ENCODE assay signal across 26 mouse cellular contexts in the genomic region with DNA sequence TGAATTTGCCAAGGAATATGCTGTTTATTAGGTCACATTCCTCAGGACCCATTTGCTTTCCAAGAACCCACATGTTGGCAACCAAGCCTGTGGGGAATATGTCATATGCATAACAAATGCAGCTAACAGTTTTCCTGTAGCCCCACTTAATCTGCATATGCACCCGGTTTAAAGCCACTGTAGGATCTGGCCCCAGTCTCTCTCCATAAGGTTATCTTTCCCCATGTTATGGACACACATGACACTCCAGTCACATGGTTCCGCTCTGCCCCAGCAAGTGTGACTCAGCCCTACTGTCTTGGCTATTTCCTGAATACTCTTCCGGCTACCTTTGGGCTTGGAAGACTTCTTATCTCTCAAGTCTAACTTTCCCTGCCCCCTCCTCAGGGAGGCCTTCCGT.
DNase-seq lines count a peak whose midpoint lies in the region; ATAC-seq and TF ChIP-seq lines count a peak whose summit lies in the region.
"Had no signal": no experiment of that assay in that cellular context is flagged by ENCODE, and none has a peak within 500 bp of the region (broad histone marks: within the 10 kb centered on the region; RNA-seq: fewer than 3 reads in every experiment).

No protein-coding gene starts in this region.

- no peak for TF ChIP-seq CTCF in stomach, postnatal 0 days (IDR thresholded peaks at IDR 0.05; ENCODE audit: low read depth)

- H3K4me1 ChIP-seq in forebrain, embryonic 13.5 days, result peaks cover 41% of the 10 kb centered on the region
- peaks cover 6% of the 10 kb centered on the region; the same call in 1 of the 2 replicates for H3K4me1 ChIP-seq in forebrain, embryonic 12.5 days
- H3K4me1 ChIP-seq in kidney, embryonic 14.5 days (ENCODE audit: control insufficient read depth, insufficient read depth, low read length), result 0 out of 2 replicates have a peak, but pooled peaks cover 6% of the 10 kb centered on the region
- peaks cover 27% of the 10 kb centered on the region; the same call in 1 of the 2 replicates for H3K4me1 ChIP-seq in neural tube, embryonic 15.5 days
- no peaks in the 10 kb centered on the region for H3K4me1 ChIP-seq in stomach, postnatal 0 days (replicated peaks; ENCODE audit: control insufficient read depth, insufficient read depth)
- H3K4me1 ChIP-seq: liver, embryonic 13.5 days had no signal

- peak overlapping the region; percentile 16; the same call in 1 of the 2 replicates for H3K27ac ChIP-seq in forebrain, embryonic 13.5 days
- no peak overlapping the region for H3K27ac ChIP-seq in forebrain, embryonic 12.5 days
- no peak overlapping the region for H3K27ac ChIP-seq in kidney, embryonic 14.5 days (ENCODE audit: low read depth, low read length)
- no peak overlapping the region for H3K27ac ChIP-seq in neural tube, embryonic 15.5 days (replicated peaks)
- no peak overlapping the region for H3K27ac ChIP-seq in stomach, postnatal 0 days (replicated peaks)
- H3K27ac ChIP-seq: layer of hippocampus, adult 2 months; liver, embryonic 13.5 days had no signal

- 93% methylated on average over 4 of the region's 4 CpGs for WGBS in forebrain, embryonic 13.5 days
- 83% methylated on average over 4 of the region's 4 CpGs for WGBS in forebrain, embryonic 12.5 days
- WGBS in kidney, embryonic 14.5 days, result 58% methylated on average over 4 of the region's 4 CpGs
- WGBS in neural tube, embryonic 15.5 days, result 82% methylated on average over 4 of the region's 4 CpGs
- 70% methylated on average over 4 of the region's 4 CpGs for WGBS in stomach, postnatal 0 days

- no peak for DNase-seq in kidney, postnatal 25 days
- no peak for DNase-seq in neural tube, embryonic 10.5 days (ENCODE audit: extremely low spot score, low spot score)
- DNase-seq in stomach, postnatal 0 days (ENCODE audit: low spot score), result no peak
- no peak for DNase-seq in retina, embryonic 14.5 days (ENCODE audit: low spot score)
- DNase-seq: adrenal gland, adult 2 months; cerebellum, adult 11-12 months; cerebellum, postnatal 25 days; embryo, embryonic 11 days; gastrocnemius, postnatal 25 days; heart, adult 18-20 months; heart, postnatal 36 days; kidney, postnatal 10 days; liver, embryonic 13.5 days; lung, embryonic 14.5 days; lung, postnatal 36 days; thymus, adult 2 months; thymus, postnatal 4 days had no signal

- H3K4me2 ChIP-seq in forebrain, embryonic 13.5 days, result no peak overlapping the region
- no peak overlapping the region for H3K4me2 ChIP-seq in forebrain, embryonic 12.5 days
- no peak overlapping the region for H3K4me2 ChIP-seq in kidney, embryonic 14.5 days (replicated peaks; ENCODE audit: low read depth, low read length)
- H3K4me2 ChIP-seq in neural tube, embryonic 15.5 days, result no peak overlapping the region
- H3K4me2 ChIP-seq in stomach, postnatal 0 days (replicated peaks; ENCODE audit: low read depth), result no peak overlapping the region
- H3K4me2 ChIP-seq: liver, embryonic 13.5 days; lung, embryonic 14.5 days had no signal

- H3K9ac ChIP-seq in forebrain, embryonic 13.5 days, result no peak overlapping the region
- no peak overlapping the region for H3K9ac ChIP-seq in forebrain, embryonic 12.5 days
- H3K9ac ChIP-seq in kidney, embryonic 14.5 days (ENCODE audit: low read depth, low read length), result no peak overlapping the region
- H3K9ac ChIP-seq in neural tube, embryonic 15.5 days (replicated peaks), result no peak overlapping the region
- H3K9ac ChIP-seq in stomach, postnatal 0 days (ENCODE audit: low read length), result no peak overlapping the region
- H3K9ac ChIP-seq: liver, embryonic 13.5 days; lung, embryonic 14.5 days had no signal

- TF ChIP-seq EP300 in stomach, postnatal 0 days (optimal IDR thresholded peaks at IDR 0.05), result no peak

- H3K9me3 ChIP-seq in forebrain, embryonic 13.5 days (replicated peaks), result no peaks in the 10 kb centered on the region
- H3K9me3 ChIP-seq in forebrain, embryonic 12.5 days, result no peaks in the 10 kb centered on the region
- H3K9me3 ChIP-seq in kidney, embryonic 14.5 days (ENCODE audit: control insufficient read depth, low read length), result no peaks in the 10 kb centered on the region
- no peaks in the 10 kb centered on the region for H3K9me3 ChIP-seq in neural tube, embryonic 15.5 days (replicated peaks)
- no peaks in the 10 kb centered on the region for H3K9me3 ChIP-seq in stomach, postnatal 0 days (ENCODE audit: control insufficient read depth, low read length)
- H3K9me3 ChIP-seq: liver, embryonic 13.5 days had no signal

- H3K4me3 ChIP-seq in forebrain, embryonic 13.5 days, result no peak overlapping the region
- H3K4me3 ChIP-seq in forebrain, embryonic 12.5 days (replicated peaks), result no peak overlapping the region
- H3K4me3 ChIP-seq in kidney, embryonic 14.5 days (ENCODE audit: low read length), result no peak overlapping the region
- H3K4me3 ChIP-seq in neural tube, embryonic 15.5 days (replicated peaks), result no peak overlapping the region
- H3K4me3 ChIP-seq in stomach, postnatal 0 days (ENCODE audit: low read depth, low read length), result no peak overlapping the region
- H3K4me3 ChIP-seq: layer of hippocampus, adult 2 months; liver, embryonic 13.5 days; myocyte had no signal

- H3K27me3 ChIP-seq in forebrain, embryonic 13.5 days, result no peaks in the 10 kb centered on the region
- H3K27me3 ChIP-seq in forebrain, embryonic 12.5 days, result no peaks in the 10 kb centered on the region
- no peaks in the 10 kb centered on the region for H3K27me3 ChIP-seq in kidney, embryonic 14.5 days (ENCODE audit: control insufficient read depth, insufficient read depth, low read length)
- no peaks in the 10 kb centered on the region for H3K27me3 ChIP-seq in neural tube, embryonic 15.5 days (replicated peaks)
- no peaks in the 10 kb centered on the region for H3K27me3 ChIP-seq in stomach, postnatal 0 days (ENCODE audit: control insufficient read depth, insufficient read depth, low read length)
- H3K27me3 ChIP-seq: liver, embryonic 13.5 days; Patski had no signal

- H3K36me3 ChIP-seq in forebrain, embryonic 13.5 days (ENCODE audit: poor library complexity, severe bottlenecking), result no peaks in the 10 kb centered on the region
- H3K36me3 ChIP-seq in forebrain, embryonic 12.5 days (replicated peaks), result no peaks in the 10 kb centered on the region
- H3K36me3 ChIP-seq in kidney, embryonic 14.5 days (ENCODE audit: control insufficient read depth, insufficient read depth, low read length), result no peaks in the 10 kb centered on the region
- H3K36me3 ChIP-seq in neural tube, embryonic 15.5 days, result no peaks in the 10 kb centered on the region
- no peaks in the 10 kb centered on the region for H3K36me3 ChIP-seq in stomach, postnatal 0 days (ENCODE audit: control insufficient read depth, insufficient read depth, low read length)
- H3K36me3 ChIP-seq: liver, embryonic 13.5 days had no signal

- peak; percentile 11; the same call in 1 of the 2 replicates for ATAC-seq in forebrain, embryonic 13.5 days
- ATAC-seq in forebrain, embryonic 12.5 days (ENCODE audit: low FRiP score), result no peak
- 0 out of 2 replicates have a peak, but pooled peaks have one; percentile 9 for ATAC-seq in kidney, embryonic 14.5 days (ENCODE audit: low FRiP score, low TSS enrichment)
- ATAC-seq in neural tube, embryonic 15.5 days (ENCODE audit: low FRiP score), result 0 out of 2 replicates have a peak, but pooled peaks have one; percentile 18
- peak; percentile 71; the same call in 1 of the 2 replicates for ATAC-seq in stomach, postnatal 0 days (ENCODE audit: low FRiP score, low TSS enrichment)
- ATAC-seq: intestine, postnatal 0 days; midbrain, embryonic 16.5 days had no signal
